Mouse (Mus musculus): Measurements from ENCODE around the gene Eif4ebp2. TPM values are rescaled to one million over a fixed set of nuclear protein-coding genes. Genes with fewer than 3 reads are reported as not detected.
"Not testable (repeated sequence)": the region's sequence is repeated elsewhere in the genome, so short reads cannot be mapped to it uniquely, and the experiment has no call there.

The Eif4ebp2 gene
- total RNA-seq, 2 experiments from 2014 or later: 49.2 to 53.4 TPM

- DNase-seq (ENCODE audit: low spot score in 2 of 2): no peak
These were observed 14.4 kb upstream of the Eif4ebp2 start for GRCm38 (mm10) chr10:61466873-61467272.

DNA sequence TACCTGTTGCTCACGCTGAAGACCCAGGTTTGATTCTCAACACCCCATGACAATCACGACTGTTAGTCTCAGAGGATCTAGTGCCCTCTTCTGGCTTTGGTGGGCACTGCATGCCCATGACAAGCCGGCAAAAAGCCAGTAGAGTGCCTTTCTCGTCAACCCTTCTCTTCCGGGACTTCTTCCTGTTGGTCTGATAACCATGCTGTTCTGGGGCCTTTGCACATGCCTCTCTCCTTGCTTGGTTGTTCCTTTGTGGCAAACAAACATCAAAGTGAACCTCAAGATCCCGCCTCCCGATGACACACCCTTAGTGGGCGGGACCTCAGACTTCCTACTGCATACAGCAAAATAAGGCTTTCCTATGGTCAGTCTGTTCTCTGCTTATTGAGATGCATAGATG is 13.8 kb upstream of the Eif4ebp2 start:
- no peak for DNase-seq (ENCODE audit: low spot score in 2 of 2)

- no peak for DNase-seq (ENCODE audit: low spot score in 2 of 2)
These were observed 12.5 kb upstream of the Eif4ebp2 start for GRCm38 (mm10) chr10:61465009-61465408.

DNA sequence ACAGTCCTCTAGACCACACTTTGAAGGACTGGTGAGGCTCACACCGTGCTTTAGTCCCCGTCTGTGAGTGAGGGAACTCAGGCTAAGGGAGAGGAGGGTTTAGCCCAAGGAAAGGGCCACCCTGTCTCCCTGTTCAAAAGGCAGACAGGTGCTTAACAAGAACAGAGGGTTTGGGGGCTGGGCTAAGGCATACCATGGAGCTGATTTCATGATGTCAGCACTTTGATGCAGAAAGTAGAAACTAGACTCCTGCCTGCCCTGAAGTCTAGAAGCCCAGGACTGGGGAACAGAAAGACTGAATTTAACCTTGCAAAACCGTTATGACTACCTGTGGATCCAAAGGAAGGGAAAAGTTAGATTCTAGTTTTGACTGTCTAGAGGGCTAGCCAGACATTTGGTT is 4.7 kb upstream of the Eif4ebp2 start:
- DNase-seq (ENCODE audit: low spot score in 2 of 2): no peak

- not testable (repeated sequence) for DNase-seq (ENCODE audit: low spot score in 2 of 2)
These were observed 710 bp upstream of the Eif4ebp2 start for GRCm38 (mm10) chr10:61453171-61453570.

- peak; percentile 46 to 48 for DNase-seq (ENCODE audit: low spot score in 2 of 2)
These were observed 387 bp downstream of the Eif4ebp2 start for GRCm38 (mm10) chr10:61451931-61452617.

DNA sequence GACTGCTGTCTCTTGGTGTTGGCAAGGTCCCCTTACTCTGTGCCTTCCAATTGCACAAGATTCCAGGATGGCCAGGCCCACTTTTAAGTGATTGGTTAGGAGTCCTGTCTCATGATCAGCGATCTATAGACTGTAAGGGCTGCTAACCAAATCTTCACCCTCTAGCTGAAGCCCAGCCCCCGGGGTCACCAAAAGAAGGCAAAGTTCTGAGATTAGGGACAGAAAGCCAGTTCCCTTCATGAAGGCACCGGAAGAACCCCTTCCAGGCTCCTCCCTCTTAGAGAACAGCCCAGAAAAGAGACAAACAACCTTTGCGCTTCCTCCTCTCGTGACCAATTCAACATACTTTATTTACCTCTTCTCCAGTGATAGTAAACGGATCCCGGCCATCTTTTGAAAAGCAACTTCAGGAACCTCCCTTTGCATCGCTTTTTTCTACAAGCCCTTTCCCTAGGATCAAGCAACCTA is 964 bp downstream of the Eif4ebp2 start:
- DNase-seq (ENCODE audit: low spot score in 2 of 2): no peak

GRCm38 (mm10) chr10:61448834-61449233 is 3.6 kb downstream of the Eif4ebp2 start:
- no peak for DNase-seq (ENCODE audit: low spot score in 2 of 2)

GRCm38 (mm10) chr10:61447581-61448353 is 4.7 kb downstream of the Eif4ebp2 start:
- DNase-seq (ENCODE audit: low spot score in 2 of 2): no peak

- DNase-seq (ENCODE audit: low spot score in 2 of 2): no peak
These were observed 7.4 kb downstream of the Eif4ebp2 start for GRCm38 (mm10) chr10:61445016-61445415.

- no peak for DNase-seq (ENCODE audit: low spot score in 2 of 2)
These were observed 8.6 kb downstream of the Eif4ebp2 start for GRCm38 (mm10) chr10:61443876-61444275.

DNA sequence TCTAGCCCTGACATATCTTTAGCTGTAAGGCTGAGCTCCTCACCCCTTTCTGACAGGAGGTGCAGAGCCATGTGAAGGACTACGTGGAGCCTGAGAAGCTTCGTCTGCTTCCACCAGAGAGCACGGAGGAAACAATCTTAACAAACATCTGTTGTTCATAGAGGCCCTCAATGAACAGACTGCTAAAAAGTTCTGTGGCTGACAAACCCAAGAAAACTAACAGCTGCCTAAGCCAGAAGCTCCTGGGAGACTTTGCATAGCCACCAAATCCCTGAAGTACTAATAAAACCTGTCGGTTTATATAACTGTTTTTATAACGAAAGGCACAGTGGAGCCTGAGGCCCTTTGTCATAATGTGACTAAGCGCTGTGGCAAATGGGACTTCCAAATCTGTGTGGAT is 9.0 kb downstream of the Eif4ebp2 start:
- no peak for DNase-seq (ENCODE audit: low spot score in 2 of 2)

GRCm38 (mm10) chr10:61440202-61440800 is 12.2 kb downstream of the Eif4ebp2 start:
- no peak for DNase-seq (ENCODE audit: low spot score in 2 of 2)

GRCm38 (mm10) chr10:61431375-61431774 is 21.1 kb downstream of the Eif4ebp2 start:
- DNase-seq (ENCODE audit: low spot score in 2 of 2): peak; percentile 77 to 85

GRCm38 (mm10) chr10:61429043-61429442 is 23.4 kb downstream of the Eif4ebp2 start:
- DNase-seq (ENCODE audit: low spot score in 2 of 2): no peak

GRCm38 (mm10) chr10:61428416-61428815 is 24.0 kb downstream of the Eif4ebp2 start:
- no peak for DNase-seq (ENCODE audit: low spot score in 2 of 2)

GRCm38 (mm10) chr10:61427951-61428350 is 24.5 kb downstream of the Eif4ebp2 start:
- DNase-seq (ENCODE audit: low spot score in 2 of 2): no peak

DNA sequence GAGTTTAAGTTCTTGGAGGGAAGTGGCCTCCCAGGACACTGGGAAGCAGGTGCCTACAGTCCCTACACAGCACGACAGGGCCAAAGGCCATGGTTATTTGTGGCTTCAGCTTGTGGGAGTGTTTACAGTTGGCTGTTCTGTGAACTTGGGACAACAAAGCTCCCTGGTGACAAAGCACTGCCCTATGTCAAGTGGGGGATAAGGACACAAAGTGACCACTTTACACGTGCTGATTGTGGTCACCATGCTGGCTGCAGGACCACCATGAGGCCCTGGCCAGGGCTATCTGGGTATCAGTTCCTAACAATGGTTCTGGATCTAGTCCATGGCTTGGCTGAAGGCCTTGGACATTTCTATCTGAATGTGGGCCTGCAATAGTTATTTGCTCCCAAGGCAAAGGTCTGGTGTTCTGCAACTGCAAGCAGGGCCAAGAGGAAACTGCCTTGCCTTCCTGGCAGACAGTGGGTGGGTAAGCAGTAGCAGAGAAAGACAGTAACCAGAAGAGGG is 26.2 kb downstream of the Eif4ebp2 start:
- no peak for DNase-seq (ENCODE audit: low spot score in 2 of 2)

DNA sequence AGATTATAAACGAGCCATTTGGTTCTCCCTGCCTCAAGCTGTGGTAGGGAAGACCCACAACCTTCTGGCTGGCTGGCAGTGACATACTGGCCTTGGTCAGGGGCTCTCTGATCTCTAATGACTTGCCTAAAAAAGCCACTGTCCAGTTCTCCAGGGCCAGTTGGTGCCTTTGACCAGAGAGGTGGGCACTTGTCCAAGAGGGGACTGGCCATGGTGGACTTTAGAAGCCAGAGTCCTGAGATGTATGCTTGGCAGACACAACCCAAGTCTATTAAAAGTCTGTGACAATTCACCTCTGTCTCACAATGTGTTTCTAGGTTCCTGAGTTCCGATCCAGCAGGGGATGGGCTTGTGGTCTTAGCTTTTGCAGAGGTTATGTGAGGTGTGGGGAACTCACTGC is 27.4 kb downstream of the Eif4ebp2 start:
- no peak for DNase-seq (ENCODE audit: low spot score in 2 of 2)

GRCm38 (mm10) chr10:61424500-61424899 is 28.0 kb downstream of the Eif4ebp2 start:
- no peak for DNase-seq (ENCODE audit: low spot score in 2 of 2)

- peak in 1 of 2 experiments; percentile 29 for DNase-seq (ENCODE audit: low spot score in 2 of 2)
These were observed 29.2 kb downstream of the Eif4ebp2 start for GRCm38 (mm10) chr10:61423289-61423688.

DNA sequence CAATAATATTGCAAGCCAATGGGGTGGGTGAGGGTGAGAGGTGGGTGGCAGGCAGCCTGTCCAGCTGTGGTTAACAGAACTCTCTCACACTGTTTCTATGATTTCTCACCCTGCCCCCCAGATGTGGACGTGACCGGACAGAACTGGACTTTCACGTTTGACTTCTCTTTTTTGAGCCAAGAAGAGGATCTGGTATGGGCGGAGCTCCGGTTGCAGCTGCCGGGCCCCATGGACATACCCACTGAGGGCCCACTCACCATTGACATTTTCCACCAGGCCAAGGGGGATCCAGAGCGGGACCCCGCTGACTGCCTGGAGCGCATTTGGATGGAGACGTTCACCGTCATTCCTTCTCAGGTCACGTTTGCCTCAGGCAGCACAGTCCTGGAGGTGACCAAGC is 29.6 kb downstream of the Eif4ebp2 start:
- DNase-seq (ENCODE audit: low spot score in 2 of 2): no peak

All from left cerebral cortex, adult 18-20 months (tissue).